Mouse (Mus musculus) right cerebral cortex, adult 18-20 months (tissue): ENCODE measurements at regions not wholly inside any gene's neighbourhood (a gene's known extent, or its start where the extent isn't known, plus 50 kb on each side); places are given as distances from the start of the nearest gene placed in this dataset.

Experiments
- DNase-seq: peaks from one replicate; pipeline ENCODE4 v3.0.0; 2022; ENCODE audit warnings: mixed read lengths

DNA sequence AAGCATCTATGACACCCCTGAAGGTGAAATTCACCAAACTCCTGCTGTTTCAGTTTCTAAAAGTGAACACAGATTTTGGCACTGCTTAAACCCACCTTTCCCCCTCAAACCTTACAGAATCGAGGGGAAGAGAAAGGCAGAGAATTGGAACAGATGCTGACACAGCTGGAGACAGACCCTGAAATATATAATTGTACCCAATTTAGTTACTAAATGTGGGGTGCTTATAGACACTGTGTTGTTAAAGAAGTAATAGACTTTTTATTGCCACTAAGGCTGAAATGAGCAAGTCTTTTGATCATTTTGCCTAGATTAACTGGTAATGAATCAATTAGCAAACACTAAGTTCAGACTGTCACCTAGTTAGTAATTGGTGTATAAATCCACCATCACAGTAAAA is 341.8 kb upstream of the Fam98a start:
- no peak for DNase-seq

GRCm38 (mm10) chr17:75892156-75892555 is 340.4 kb upstream of the Fam98a start:
- DNase-seq: no peak

- DNase-seq: peak; percentile 4
Measured at GRCm38 (mm10) chr17:75891564-75891963, 339.8 kb upstream of the Fam98a start.

DNA sequence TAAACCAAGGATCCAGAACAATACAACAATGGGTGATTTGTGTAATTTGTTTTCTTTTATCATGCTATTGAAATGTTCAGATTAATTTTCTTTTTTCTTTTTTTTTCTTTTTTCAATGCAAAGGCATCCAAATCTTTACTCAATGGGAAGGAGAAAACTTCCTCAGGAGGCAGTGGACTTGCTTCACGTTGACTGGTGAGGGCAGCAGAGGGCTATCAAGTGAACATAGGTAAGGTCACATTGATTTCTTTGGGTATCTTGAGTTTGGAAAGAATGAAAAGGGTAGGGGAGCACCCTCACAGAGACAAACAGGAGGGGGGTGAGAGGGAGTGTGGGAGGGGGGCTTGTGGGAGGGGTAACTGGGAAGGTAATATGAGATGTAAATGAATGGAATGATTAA is 326.1 kb upstream of the Fam98a start:
- no peak for DNase-seq

- DNase-seq: no peak
Measured at GRCm38 (mm10) chr17:75876895-75877294, 325.1 kb upstream of the Fam98a start.

GRCm38 (mm10) chr17:75874535-75874934 is 322.8 kb upstream of the Fam98a start:
- no peak for DNase-seq

DNA sequence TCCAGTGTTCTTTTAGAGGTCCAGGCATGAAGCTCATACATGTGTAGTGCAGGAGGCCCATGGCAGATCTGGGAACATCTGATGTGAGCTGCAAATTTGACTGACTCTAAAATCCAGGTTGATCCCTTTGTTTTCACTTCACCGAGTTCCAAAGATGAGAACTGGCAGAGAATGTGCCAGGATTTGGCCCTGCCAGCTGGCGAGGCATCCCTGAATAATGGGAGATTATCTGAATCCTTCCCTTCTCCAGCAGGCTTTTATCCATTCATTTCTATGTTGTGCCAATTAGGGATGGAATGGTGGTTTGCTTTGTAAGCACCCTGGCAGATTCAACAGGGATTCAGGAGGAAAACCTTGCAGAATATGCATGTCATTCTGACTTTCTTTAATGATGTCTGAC is 318.7 kb upstream of the Fam98a start:
- DNase-seq: no peak

DNA sequence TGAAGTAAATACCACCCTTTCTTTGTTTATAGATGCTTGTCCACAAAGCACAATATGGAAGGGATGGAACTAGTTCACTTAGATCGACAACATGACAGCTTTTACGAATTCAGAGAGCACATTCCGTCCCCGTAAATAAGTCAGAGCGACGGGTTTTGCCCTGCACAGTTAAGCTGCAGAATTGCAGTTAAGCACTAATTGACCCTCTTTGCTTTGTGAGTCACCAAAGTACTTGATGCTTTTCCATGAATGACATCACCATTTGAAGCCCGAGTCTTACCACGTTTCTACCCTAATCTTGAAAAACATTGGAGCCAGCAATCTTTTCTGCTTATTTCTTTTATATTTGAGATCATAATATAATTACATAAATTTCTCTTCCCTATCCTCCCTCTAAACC is 305.3 kb upstream of the Fam98a start:
- DNase-seq: no peak

DNA sequence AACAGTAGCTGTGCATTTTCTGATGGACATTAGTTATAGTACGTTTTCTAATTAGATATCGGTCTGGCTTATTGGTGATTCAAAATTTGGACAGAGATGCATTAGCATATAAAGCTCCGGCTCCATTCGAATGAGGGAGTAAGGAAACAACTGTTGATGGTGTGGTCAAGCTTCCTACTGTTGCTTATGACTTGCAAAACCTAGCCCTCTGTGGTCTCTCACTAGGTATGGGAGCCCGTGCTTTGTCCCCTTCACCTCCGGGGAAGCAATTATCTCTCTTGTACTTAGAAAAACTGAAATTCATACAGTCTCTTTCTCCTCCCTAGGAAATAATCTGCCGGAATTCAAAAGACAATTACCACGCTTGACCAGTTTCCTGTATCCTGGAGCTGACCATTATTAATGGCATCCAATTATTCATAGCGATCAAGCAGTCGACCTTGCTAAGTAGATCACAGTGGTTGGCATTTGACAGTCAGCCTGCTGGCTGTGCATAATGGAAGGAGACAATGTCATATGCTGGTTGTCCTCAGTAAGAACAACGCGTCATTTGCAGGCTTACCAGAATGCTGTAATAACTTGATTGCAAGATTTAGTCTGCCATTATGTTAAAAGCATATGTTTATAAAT is 264.4 kb upstream of the Fam98a start:
- DNase-seq: no peak

- DNase-seq: no peak
Measured at GRCm38 (mm10) chr17:75812163-75812562, 260.4 kb upstream of the Fam98a start.

DNA sequence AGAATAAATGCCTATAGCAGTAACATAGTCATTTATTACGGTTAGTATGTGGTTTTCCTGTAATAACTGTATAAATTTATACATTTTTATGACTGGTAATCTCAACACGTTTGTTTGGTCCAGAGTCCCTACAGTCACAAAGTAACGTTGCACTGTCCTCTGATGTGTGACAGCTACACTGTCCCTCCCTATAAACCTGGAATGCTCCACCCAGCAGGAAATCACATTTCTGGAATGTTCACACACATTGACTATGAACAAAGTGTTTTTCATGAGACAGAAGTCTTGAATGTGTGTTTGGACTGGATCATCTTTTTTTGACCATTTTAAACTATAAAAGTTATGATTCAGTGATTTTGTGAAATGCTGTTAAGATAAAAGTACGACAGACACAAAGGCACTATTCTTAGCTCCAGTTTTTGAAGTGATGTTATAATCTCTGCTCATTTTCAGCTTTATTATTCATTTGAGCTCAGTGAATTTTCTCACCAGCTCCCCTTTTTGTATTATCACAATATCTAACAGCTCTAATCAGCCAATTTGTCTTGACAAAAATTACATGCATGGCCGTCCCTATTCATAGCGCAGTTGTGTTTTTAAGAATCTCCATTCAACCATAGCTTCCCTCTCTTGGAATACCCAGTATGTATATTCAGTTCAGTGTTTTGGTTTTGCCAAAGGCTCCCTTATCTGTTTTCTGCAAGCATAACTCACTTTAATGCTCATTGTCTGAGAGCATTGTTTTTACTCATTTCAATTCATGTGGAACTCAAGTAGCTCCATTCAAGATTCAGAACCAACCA is 257.0 kb upstream of the Fam98a start:
- no peak for DNase-seq

DNA sequence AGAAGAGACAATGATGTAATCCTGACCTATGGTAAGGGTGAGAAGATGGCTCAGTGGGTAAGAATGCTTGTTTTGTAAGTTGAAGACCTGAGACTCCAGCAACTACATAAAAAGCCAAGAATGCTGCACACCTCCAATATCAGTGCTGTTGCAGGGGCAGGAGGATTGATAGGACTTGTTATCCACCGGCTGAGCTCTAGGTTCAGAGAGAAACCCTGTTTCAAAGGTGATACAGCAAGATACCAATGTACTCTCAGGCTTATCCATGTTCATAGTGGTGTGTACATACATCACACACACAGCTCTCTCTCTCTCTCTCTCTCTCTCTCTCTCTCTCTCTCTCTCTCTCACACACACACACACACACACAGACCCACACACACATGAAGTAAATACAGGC is 256.3 kb upstream of the Fam98a start:
- DNase-seq: no peak

DNA sequence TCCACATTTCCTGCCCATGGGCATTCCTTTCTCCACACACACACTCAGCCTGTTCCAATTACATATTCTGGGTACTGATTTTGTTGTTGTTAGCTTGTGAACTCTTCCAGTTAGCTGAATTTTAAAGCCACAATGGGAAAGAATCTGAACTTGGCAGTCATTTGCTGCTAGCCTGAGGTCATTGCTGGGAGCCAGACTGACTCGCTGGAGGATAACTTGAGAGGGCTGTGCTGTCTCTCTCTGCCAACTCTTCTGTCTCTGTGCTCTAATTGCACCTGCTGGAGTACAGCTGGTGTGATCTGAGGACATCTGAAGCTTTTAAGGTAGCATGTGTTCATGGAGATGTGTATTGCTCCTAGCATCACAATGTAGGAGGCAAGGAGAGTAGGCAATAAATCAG is 252.6 kb upstream of the Fam98a start:
- no peak for DNase-seq

DNA sequence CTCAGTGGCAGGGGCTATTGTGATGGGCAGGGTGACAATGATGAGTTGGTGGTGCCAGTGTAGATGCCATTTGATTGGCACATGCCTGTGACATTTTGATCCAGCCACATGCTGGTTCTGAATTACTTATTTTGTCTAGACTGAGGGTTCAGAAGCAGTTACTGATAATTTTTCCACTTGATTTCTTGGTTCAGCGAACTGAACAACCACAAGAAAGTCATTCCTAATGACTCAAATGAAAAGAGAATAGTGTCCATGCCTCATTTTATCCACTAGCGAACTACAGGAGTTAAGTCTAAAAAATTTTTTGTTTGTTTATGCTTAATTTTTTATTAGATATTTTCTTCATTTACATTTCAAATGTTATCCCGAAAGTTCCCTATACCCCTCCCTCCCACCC is 244.6 kb upstream of the Fam98a start:
- DNase-seq: no peak

DNA sequence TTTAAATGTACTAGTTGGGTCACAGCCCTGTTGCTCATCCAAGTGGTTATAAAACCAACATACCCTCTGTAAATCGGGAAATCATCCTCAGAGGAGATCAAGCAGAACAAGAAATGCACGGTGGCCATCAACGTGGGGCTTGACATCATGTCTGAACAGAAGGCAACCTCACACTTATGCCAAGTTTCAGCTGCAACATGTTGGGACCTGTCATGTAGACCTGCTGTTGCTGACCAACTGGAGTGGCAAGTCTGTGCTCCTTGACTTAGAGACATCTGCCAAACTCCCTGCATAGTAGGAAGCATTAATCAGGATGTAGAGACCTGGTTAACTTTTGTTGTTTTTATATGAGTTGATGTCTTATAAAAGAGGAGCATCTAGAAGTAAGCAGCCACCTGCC is 244.0 kb upstream of the Fam98a start:
- DNase-seq: no peak

DNA sequence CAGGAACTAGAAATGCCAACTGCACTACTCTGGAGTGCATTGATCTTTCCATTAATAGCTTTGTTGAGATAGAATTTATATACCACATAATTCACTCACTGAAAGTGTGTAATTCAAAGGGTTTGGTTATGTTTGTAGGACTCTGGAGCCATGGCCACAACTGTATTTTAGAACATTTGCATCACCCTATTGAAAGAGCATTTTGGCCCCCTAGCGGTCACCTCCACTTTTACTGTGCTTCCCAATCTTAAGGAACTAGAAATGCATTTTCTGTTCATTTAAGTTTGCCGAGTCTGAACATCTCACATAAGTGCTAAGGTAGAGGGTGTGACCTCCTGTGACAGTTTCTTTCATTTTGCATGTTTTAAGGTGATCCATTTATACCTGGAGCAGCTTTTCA is 228.0 kb upstream of the Fam98a start:
- no peak for DNase-seq

- peak; percentile 35 for DNase-seq
Measured at GRCm38 (mm10) chr17:75776611-75777010, 224.9 kb upstream of the Fam98a start.

DNA sequence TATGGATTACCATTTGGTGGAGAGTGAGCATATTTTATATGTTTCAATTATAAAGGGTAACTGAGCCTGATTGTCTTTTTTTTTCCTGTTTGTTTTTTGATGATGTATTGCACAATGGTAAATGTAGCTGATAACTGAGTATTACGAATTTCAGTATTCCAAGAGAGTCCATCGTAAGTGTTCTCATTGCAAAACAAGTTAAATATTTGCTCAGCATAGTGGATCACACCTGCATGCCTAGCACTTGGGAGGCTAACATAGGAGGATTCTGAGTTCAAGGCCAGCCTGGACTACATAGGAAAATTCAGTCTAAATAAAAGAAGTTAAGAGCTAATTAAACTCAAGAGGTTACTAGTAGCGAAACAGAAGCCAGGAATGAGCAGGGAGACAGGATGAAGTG is 223.8 kb upstream of the Fam98a start:
- DNase-seq: no peak

DNA sequence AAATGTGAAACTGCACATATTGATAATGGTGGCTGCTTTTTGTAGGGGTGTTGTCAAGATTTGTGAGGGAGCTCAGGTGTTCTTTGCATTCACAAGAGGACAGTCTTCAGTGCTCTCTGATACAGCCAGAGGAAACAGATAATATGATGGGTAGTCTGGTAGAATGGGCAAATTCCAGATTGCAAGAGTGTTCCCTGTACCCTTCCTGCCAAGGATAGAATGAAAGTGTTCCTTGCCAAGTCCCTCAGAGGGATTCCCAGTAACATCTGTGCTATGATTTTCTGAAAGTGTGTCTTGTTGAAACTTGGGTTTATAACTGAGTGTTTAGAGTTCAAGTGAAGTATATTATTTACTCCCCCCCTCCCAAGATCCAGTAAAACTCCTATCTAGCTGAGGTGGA is 221.1 kb upstream of the Fam98a start:
- DNase-seq: no peak

DNA sequence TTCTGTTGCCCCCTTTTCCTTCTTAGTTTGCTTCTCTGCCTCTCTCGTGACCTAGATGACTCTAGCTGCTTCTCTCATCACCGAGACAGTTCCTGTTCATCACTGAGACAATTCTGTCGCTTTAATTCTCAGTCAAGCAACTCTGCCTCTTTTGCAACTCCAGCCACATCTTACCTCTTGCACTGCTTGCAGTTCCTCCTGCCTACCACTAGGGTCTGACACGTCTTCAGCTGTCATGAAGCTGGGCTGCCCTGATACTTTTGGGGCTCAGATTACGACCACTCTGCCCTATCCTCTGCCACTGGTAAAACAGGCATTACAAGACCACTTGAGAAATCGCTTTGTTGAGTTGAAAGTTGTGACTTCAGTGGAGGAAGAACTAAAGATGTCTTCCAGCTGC is 216.9 kb upstream of the Fam98a start:
- DNase-seq: no peak

DNA sequence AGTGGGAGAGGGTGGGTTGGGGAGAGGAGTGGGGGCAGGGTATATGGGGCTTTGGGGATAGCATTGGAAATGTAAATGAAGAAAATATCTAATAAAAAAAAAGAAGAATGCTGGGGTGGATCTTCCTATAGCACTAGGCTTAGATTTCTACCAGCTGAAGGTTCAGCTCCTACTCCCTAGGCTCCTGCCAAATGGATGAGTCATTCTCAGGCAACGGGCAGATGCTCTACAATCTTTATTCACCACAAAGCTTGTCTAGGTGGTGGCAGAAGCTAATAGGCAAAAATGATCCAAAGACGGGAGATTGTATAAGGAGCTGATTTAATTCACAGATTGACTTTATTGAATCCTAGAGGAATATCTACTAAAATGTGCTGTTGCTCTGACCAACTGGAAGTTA is 211.6 kb upstream of the Fam98a start:
- peak; percentile 71 for DNase-seq

GRCm38 (mm10) chr17:75756487-75756886 is 204.7 kb upstream of the Fam98a start:
- DNase-seq: no peak

GRCm38 (mm10) chr17:75716458-75716857 is 164.7 kb upstream of the Fam98a start:
- DNase-seq: no peak

DNA sequence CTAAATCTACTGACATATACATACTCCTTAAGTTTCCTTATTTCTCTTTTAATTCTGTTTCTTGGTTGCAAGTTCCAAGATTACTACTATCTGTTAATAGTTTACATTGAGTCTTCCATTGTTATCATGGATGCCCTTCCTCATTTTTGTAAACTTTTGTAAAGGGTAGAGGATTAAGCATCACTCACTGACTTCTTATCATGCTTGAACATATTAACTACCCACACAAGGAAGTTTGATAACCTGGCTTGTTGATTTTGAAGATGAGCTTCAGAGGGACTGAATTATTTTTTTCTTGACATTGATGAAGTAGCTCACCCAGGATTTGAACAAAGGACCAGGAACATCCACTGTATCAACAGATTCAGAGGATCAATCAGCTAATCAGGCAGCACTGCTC is 162.8 kb upstream of the Fam98a start:
- no peak for DNase-seq

DNA sequence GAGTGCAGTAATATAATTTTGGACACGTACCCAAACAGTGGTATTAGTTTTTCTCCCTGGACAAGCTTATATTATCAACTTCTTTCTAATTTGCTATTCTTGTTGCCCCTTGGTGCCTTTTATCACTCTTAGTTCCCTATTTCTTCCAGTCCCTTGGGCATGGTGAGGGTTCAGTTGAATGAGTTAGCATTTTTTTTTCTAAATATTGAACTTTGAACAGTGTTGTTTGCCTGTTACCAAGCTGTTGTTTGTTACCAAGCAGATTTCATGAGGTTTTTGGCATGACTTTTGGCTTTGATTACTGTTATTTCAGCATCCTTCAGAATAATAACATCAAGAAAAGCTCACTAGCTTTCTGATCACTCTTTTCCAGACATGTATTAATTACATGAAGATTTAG is 162.3 kb upstream of the Fam98a start:
- DNase-seq: no peak
